Mouse (Mus musculus) limb, embryonic 11.5 days (tissue): ENCODE results near the gene Grsf1. TPM values are rescaled to one million over a fixed set of nuclear protein-coding genes. Genes with fewer than 3 reads are reported as not detected.

Experiments used
- ATAC-seq: fragments of 200-750 bp; cut with Nextera tagmentation; 2 replicates; pipeline ENCODE4 v1.8.0; 2017; ENCODE audit warnings: low read depth; ENCODE audit not compliant: insufficient number of reproducible peaks, low FRiP score, low TSS enrichment
- DNase-seq: peaks from one replicate; pipeline ENCODE4 v3.0.0-alpha.2; 2015; ENCODE audit warnings: low spot score
- H3K27ac ChIP-seq: fragments of 300-500 bp; sonication (generic); replicated peaks from 2 replicates; pipeline ENCODE4 v1.5.1; 2014; ENCODE audit warnings: low read depth, mild to moderate bottlenecking, low read length
- H3K27me3 ChIP-seq: fragments of 300-500 bp; sonication (generic); 2 replicates; pipeline ENCODE4 v1.6.1; 2014; ENCODE audit warnings: mild to moderate bottlenecking, low read length, mixed read lengths; ENCODE audit not compliant: control insufficient read depth, insufficient read depth
- H3K36me3 ChIP-seq: fragments of 300-500 bp; sonication (generic); 2 replicates; pipeline ENCODE4 v1.6.1; 2014; ENCODE audit warnings: mild to moderate bottlenecking, low read length, moderate library complexity, mixed read lengths; ENCODE audit not compliant: control insufficient read depth, insufficient read depth
- H3K4me1 ChIP-seq: fragments of 300-500 bp; sonication (generic); 2 replicates; pipeline ENCODE4 v1.6.1; 2014; ENCODE audit warnings: low read length, mixed read lengths; ENCODE audit not compliant: control insufficient read depth, insufficient read depth
- H3K4me2 ChIP-seq: fragments of 300-500 bp; sonication (generic); 2 replicates; pipeline ENCODE4 v1.6.1; 2014; ENCODE audit warnings: low read depth, mild to moderate bottlenecking, moderate library complexity; ENCODE audit not compliant: severe bottlenecking
- H3K4me3 ChIP-seq: fragments of 300-500 bp; sonication (generic); 2 replicates; pipeline ENCODE4 v1.5.1; 2014; ENCODE audit warnings: low read depth, low read length
- H3K9ac ChIP-seq: fragments of 300-500 bp; sonication (generic); 2 replicates; pipeline ENCODE4 v1.6.1; 2014; ENCODE audit warnings: mild to moderate bottlenecking, low read length
- H3K9me3 ChIP-seq: fragments of 300-500 bp; sonication (generic); 2 replicates; pipeline ENCODE4 v1.6.1; 2016; ENCODE audit warnings: low read length; ENCODE audit not compliant: control insufficient read depth
- WGBS: fragments of 180-500 bp; shearing (Covaris S2); extraction: QIAGEN DNeasy Blood & Tissue Kit; methylation state at CpG from one replicate; pipeline ENCODE4 v1.1.7; 2014; 5-methylcytosine and 5-hydroxymethylcytosine counted together
- polyA plus RNA-seq: library from polyadenylated mRNA; unstranded; fragments of >200 nt; fragmentation: Nextera tagmentation; extraction: Ambion mirVana; gene quantifications from 2 replicates; pipeline ENCODE4 v1.2.1, GENCODE M21; 2014

Grsf1 gene
- polyA plus RNA-seq, 1 experiment from 2014 or later: 74.7 TPM

DNA sequence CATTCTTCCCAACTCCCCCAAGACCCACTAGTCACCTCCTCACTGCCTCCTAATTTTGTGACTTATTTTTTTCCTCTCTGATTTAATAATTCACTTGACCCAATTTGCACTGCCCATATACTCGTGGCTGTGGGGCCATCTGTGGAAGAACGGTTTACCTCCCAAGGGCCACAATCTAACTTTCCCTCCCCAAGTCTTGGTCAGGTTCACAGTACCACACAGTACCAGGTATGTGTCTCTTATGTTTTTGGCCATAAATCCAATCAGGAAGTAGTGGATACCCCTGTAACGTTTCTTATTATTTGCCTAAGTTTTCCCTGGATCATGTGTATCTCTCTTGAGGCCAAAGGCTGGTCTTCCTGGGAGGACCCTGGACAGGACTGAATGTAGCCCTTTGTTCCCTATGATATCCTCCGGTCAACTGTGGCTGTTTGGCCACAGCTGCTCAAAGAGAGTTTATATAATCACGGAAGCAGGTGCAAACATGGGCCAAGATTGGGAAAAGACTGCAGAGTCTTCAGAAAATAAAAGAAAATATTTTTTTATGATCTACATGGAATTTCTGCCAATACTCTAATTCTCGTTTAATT is 15.6 kb upstream of the Grsf1 start:
- no peak for ATAC-seq
- no peaks in the 10 kb centered on the region for H3K9me3 ChIP-seq
- no peaks in the 10 kb centered on the region for H3K27me3 ChIP-seq
- no peaks in the 10 kb centered on the region for H3K36me3 ChIP-seq
- WGBS: 84% methylated on average over 6 of the region's 6 CpGs
- H3K4me2 ChIP-seq: no peak overlapping the region
- H3K27ac ChIP-seq: no peak overlapping the region
- no peak overlapping the region for H3K9ac ChIP-seq
- H3K4me1 ChIP-seq: no peaks in the 10 kb centered on the region
- DNase-seq: no peak
- no peak overlapping the region for H3K4me3 ChIP-seq

DNA sequence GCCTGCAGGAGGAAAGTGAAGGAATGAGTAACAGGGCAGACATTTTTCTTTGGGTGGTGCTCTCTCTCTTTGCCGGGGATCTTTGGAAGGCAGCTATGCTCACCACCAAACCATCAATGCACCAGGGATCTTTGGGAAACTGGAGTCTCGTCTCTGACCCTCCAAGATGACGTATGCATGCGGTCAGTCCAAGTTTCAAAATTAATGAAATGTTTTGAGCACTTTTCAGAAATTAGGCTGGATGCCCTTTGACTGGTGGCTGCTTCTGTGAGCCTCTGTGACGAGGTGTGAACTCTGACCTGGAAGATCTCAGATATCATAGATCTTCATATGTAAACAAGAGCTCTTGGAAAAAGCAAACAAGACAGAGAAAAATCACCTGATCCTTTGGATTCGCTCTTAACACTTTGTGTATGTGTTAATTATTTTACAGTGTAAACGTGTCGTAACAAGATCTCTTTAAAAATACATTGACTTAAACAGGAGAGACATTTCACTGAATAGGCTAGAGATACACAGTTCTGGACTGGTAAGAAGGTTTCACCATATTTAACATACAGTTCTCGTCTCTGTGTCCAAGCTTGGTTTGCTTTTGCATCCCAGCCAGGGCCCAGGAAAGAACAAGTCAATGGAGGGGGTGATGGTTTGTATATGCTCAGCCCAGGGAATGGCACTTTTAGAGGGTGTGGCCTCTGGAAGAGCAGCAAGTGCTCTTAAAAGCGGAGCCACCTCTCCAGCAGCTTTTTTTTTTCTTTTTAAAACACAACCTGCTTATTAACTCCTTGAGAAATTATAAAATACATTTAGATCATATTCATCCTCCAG is 14.9 kb upstream of the Grsf1 start:
- Histone ChIP-seq H3K27me3 (no peaks in the 10 kb centered on the region), H3K9me3 (no peaks in the 10 kb centered on the region), H3K4me1 (no peaks in the 10 kb centered on the region), H3K27ac (no peak overlapping the region), H3K36me3 (no peaks in the 10 kb centered on the region), H3K4me3 (no peak overlapping the region), H3K4me2 (no peak overlapping the region), H3K9ac (no peak overlapping the region)
- ATAC-seq (no peak), DNase-seq (no peak)
- WGBS: 70% methylated on average over 10 of the region's 10 CpGs

DNA sequence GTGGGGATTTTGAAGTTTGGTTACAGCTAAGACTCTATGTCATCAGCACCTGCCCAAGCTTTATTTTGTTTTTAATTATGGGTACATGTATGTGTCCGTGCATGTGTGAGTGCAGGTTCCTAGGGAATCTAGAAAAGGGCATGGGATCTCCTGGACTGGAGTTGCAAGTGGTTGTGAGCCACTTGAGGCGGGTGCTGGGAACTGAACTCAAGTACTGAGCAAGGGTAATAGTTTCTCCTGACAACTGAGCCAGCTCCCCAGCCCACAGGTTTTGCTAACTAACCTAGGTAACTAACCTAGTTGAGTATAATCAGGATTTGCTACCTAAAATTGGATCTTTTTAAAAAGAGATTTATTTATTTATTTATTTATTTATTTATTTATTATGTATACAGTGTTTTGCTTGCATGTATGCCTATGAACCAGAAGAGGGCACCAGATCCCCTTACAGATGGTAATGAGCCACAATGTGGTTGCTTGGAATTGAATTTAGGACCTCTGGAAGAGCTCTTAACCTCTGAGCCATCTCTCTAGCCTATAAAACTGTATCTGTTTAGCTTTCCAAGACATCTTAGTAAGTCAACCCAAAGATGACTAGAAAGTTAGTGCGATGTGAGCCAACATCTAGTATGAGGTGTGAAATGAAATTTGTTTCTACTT is 13.4 kb upstream of the Grsf1 start:
- H3K4me3 ChIP-seq: no peak overlapping the region
- WGBS: 78% methylated on average over 3 of the region's 3 CpGs
- H3K4me2 ChIP-seq: no peak overlapping the region
- H3K4me1 ChIP-seq: no peaks in the 10 kb centered on the region
- H3K9ac ChIP-seq: no peak overlapping the region
- H3K27me3 ChIP-seq: no peaks in the 10 kb centered on the region
- H3K36me3 ChIP-seq: no peaks in the 10 kb centered on the region
- no peak overlapping the region for H3K27ac ChIP-seq
- ATAC-seq (no peak), DNase-seq (no peak)
- no peaks in the 10 kb centered on the region for H3K9me3 ChIP-seq

DNA sequence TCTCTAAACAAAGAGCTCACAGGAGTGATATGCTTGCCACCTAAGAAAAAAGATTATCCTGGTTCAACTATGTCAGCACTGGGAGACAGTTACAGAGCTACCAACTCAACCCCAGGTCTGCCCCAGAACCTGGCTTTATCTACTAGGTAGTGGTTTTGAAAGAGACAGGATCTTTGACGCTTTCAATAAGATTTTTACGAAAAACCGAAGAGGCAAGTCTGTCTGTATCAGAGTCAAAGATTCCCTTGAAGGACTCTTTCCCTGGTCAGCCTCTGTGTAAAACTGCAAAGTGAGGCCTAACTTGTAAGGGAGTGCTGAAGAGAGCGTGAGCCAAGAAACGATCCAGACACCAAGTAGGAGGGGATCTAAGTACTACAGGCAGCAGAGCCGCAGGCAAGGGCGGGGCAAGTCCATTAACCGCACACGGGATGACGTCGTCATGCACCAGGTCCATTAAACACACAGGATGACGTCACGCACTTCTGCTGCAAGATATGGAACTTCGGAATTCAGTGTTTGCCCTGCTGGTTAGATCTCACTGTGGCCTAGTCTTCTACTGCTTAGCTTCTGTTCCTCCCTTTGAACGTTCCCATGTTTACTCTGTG is 12.7 kb upstream of the Grsf1 start:
- Histone ChIP-seq H3K36me3 (no peaks in the 10 kb centered on the region), H3K27ac (no peak overlapping the region), H3K9me3 (no peaks in the 10 kb centered on the region), H3K27me3 (no peaks in the 10 kb centered on the region), H3K9ac (no peak overlapping the region), H3K4me1 (no peaks in the 10 kb centered on the region), H3K4me2 (no peak overlapping the region), H3K4me3 (no peak overlapping the region)
- no peak for DNase-seq
- no peak for ATAC-seq
- 85% methylated on average over 15 of the region's 15 CpGs for WGBS

DNA sequence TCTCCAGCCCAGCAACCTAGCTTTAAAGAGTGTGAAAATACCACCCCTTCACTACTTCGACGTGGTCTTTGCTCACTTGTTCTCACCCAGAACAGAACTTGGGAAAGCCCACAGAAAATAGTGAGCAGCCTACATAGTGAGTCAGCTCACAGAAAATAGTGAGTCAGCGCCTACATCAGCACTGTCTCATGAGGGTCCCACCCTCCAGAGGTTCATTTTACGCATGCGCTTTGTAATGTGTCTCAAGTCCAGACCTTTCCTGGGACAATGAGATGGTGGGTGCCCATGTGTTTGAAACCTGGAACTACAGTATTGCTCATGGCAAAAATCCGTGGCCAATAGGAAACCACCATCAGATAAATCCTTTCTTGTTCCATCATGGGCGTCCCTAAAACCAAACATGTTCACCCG is 12.0 kb upstream of the Grsf1 start:
- no peaks in the 10 kb centered on the region for H3K36me3 ChIP-seq
- no peaks in the 10 kb centered on the region for H3K4me1 ChIP-seq
- no peaks in the 10 kb centered on the region for H3K9me3 ChIP-seq
- H3K9ac ChIP-seq: no peak overlapping the region
- no peak overlapping the region for H3K4me3 ChIP-seq
- H3K27me3 ChIP-seq: no peaks in the 10 kb centered on the region
- no peak overlapping the region for H3K4me2 ChIP-seq
- DNase-seq (no peak), ATAC-seq (no peak)
- WGBS: 86% methylated on average over 8 of the region's 8 CpGs
- H3K27ac ChIP-seq: no peak overlapping the region

DNA sequence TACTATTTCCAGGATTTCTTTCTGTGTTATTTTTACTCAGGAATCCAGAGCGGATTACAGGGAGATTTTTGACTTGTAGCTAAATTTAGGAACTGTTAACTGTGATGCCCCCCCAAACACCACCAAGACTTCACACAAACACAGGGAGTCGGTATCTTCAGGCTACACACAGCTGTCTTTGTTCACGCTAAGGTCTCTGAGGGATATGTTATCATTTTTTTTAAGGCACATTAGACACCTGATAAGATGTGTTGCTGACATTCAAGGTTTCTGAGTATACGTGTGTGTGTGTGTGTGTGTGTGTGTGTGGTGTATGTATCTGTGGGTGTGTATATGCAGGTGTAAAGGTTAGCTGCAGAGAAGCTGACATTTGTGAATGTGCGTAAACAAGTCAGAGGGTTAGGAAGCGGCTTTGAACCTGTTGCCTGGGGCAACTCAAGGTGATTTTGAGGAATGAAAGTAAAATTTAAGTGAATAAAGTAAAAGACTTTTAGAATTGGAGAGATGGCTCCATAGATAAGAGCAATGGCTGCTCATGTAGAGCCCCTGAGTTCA is 9.9 kb upstream of the Grsf1 start:
- no peak overlapping the region for H3K4me3 ChIP-seq
- H3K9ac ChIP-seq: no peak overlapping the region
- no peaks in the 10 kb centered on the region for H3K36me3 ChIP-seq
- DNase-seq: no peak
- H3K27me3 ChIP-seq: no peaks in the 10 kb centered on the region
- ATAC-seq: no peak
- no peak overlapping the region for H3K27ac ChIP-seq
- H3K4me1 ChIP-seq: no peaks in the 10 kb centered on the region
- no peaks in the 10 kb centered on the region for H3K9me3 ChIP-seq
- no peak overlapping the region for H3K4me2 ChIP-seq
- WGBS: 62% methylated on average over 6 of the region's 6 CpGs

DNA sequence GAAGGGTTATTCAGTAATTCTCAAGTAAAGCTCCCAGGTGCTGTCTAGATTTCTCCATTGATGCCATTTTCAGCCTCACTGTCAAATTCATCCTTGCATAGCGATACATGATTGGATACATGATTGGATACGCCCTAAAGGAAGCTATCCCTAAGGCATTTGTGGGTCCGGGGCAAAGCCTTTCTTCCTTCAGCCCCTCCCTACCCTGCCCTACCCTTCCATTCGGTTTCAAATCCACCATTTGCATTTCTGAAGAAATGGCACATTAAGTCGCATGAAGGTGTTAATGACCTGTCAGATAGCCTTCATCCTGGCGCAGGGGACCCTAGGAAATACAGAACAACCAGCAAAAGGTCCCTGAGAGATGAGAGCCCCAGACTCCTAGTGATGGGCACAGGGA is 9.3 kb upstream of the Grsf1 start:
- no peak for DNase-seq
- 9% methylated on average over 6 of the region's 6 CpGs for WGBS
- no peak overlapping the region for H3K9ac ChIP-seq
- H3K9me3 ChIP-seq: no peaks in the 10 kb centered on the region
- no peak overlapping the region for H3K27ac ChIP-seq
- no peaks in the 10 kb centered on the region for H3K4me1 ChIP-seq
- no peak overlapping the region for H3K4me3 ChIP-seq
- no peaks in the 10 kb centered on the region for H3K36me3 ChIP-seq
- ATAC-seq: no peak
- H3K4me2 ChIP-seq: no peak overlapping the region
- H3K27me3 ChIP-seq: no peaks in the 10 kb centered on the region

DNA sequence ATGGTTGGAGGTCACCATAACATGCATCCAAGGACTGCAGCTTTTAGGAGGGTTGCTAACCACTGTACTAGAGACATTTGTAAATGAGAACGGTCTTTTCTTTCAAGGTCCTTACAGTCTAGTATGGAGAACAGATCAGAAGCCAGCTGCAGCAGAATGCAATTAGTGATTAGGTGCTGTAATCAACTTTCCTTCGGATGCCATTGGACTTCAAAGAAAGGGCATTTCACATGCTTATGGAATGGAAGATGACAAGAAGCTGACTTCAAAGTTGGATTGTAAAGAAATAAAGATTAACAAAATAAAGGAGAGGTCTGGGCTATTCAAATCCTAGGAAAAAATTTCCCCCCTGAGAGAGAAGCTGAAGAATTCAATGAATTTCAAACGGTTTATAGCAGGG is 8.3 kb upstream of the Grsf1 start:
- Histone ChIP-seq H3K36me3 (no peaks in the 10 kb centered on the region), H3K4me3 (no peak overlapping the region), H3K27ac (no peak overlapping the region), H3K4me2 (no peak overlapping the region), H3K9ac (no peak overlapping the region), H3K4me1 (peaks cover 2% of the 10 kb centered on the region; the same call in 1 of the 2 replicates), H3K27me3 (no peaks in the 10 kb centered on the region), H3K9me3 (no peaks in the 10 kb centered on the region)
- ATAC-seq (no peak), DNase-seq (no peak)
- WGBS: 8% methylated on average over 3 of the region's 3 CpGs
